Mouse (Mus musculus) ES-E14 (cell line): ENCODE measurements around the gene Olfr591. TPM values are rescaled to one million over a fixed set of nuclear protein-coding genes. Genes with fewer than 3 reads are reported as not detected.

Experiments used
- DNase-seq: peaks from one replicate; pipeline ENCODE4 v3.0.0-alpha.2; 2013; ENCODE audit warnings: low read depth, low spot score
- H3K27ac ChIP-seq: 2 replicates; pipeline ENCODE4 v1.5.1; 2012; ENCODE audit warnings: low read depth, mild to moderate bottlenecking, low read length, moderate library complexity, mixed read lengths; ENCODE audit not compliant: poor library complexity, insufficient read depth, severe bottlenecking
- H3K36me3 ChIP-seq: 2 replicates; pipeline ENCODE4 v1.6.1; 2012; ENCODE audit warnings: mild to moderate bottlenecking, low read length, moderate library complexity, mixed read lengths; ENCODE audit not compliant: control insufficient read depth, poor library complexity, insufficient read depth, severe bottlenecking
- H3K4me1 ChIP-seq, 2 experiments: fragments of 150-350 bp in 1 of 2; sonication (generic) in 1 of 2; 2 replicates each; pipeline ENCODE4 v1.6.1; 2012; ENCODE audit warnings: low read length in 2 of 2, mild to moderate bottlenecking in 1 of 2, mixed read lengths in 1 of 2; ENCODE audit not compliant: control insufficient read depth in 2 of 2, insufficient read depth in 2 of 2, poor library complexity in 1 of 2
- H3K4me3 ChIP-seq, 2 experiments: fragments of 150-350 bp in 1 of 2; sonication (generic) in 1 of 2; 2 replicates each; pipeline ENCODE4 v1.5.1; 2012; ENCODE audit warnings: low read length in 2 of 2, low read depth in 1 of 2, mild to moderate bottlenecking in 1 of 2, mixed read lengths in 1 of 2; ENCODE audit not compliant: insufficient read depth in 1 of 2, poor library complexity in 1 of 2, severe bottlenecking in 1 of 2
- H3K9ac ChIP-seq: 2 replicates; pipeline ENCODE4 v1.6.1; 2012; ENCODE audit warnings: low read depth, mild to moderate bottlenecking, low read length, mixed read lengths; ENCODE audit not compliant: poor library complexity, insufficient read depth, severe bottlenecking
- H3K9me3 ChIP-seq: fragments of 150-350 bp; sonication (generic); 2 replicates; pipeline ENCODE4 v1.6.1; 2012; ENCODE audit warnings: low read depth, mild to moderate bottlenecking, low read length; ENCODE audit not compliant: control insufficient read depth, insufficient read depth
- CHD2 ChIP-seq: IDR thresholded peaks from 2 replicates; pipeline ENCODE4 v1.6.1; 2014; ENCODE audit warnings: mild to moderate bottlenecking, low read depth, low read length, inconsistent platforms
- HCFC1 ChIP-seq: IDR thresholded peaks from 2 replicates; pipeline ENCODE4 v1.6.1; 2012; ENCODE audit warnings: low read length, inconsistent platforms, borderline replicate concordance; ENCODE audit not compliant: insufficient read depth
- MAFK ChIP-seq: IDR thresholded peaks from 2 replicates; pipeline ENCODE4 v1.6.1; 2014; ENCODE audit warnings: mild to moderate bottlenecking, low read depth, low read length, inconsistent platforms; ENCODE audit not compliant: insufficient read depth
- ZC3H11A ChIP-seq: IDR thresholded peaks from 2 replicates; pipeline ENCODE4 v1.6.1; 2012; ENCODE audit warnings: low read depth, mild to moderate bottlenecking, inconsistent platforms, low read length, borderline replicate concordance
- ZNF384 ChIP-seq: IDR thresholded peaks from 2 replicates; pipeline ENCODE4 v1.6.1; 2012; ENCODE audit warnings: low read depth, low read length, inconsistent platforms
- in situ Hi-C, 2 experiments: fragments of 600-800 bp; cut with MboI; formaldehyde crosslinking; loops; one replicate each; pipeline ENCODE4 v1.15.1; 2025; ENCODE audit warnings: low sequenced_read_pairs in 2 of 2, inconsistent platforms in 1 of 2; ENCODE audit not compliant: unreplicated experiment in 2 of 2
- total RNA-seq: library from RNA; depleted of rRNA; stranded (reverse); fragments of 300-350 nt; gene quantifications from 2 replicates; pipeline ENCODE4 v1.2.3, GENCODE M21; 2012; rRNA removed

Olfr591 gene
- total RNA-seq, 1 experiment, result not detected

DNA sequence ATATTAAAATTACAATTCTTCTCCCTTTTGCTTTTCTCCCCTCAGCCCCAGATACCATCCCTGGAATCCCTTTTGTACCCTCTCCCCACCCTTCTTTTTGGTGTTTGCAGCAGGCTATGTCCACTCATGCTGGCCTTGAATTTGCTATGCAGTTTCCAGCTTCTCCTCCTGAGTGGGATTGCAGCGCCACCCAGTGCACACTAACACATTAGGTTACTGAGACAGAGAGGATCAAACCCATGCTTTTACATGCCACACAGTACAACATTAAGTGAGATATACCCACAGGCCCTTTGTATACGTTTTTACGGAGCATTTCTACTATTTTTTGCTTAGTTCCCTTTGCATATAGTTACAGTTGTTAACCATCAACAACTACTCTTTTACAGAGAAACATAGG, 58.7 kb downstream of the Olfr591 start:
- Histone ChIP-seq H3K4me1 (no peaks in the 10 kb centered on the region), H3K27ac (no peak overlapping the region), H3K9me3 (no peaks in the 10 kb centered on the region), H3K36me3 (no peaks in the 10 kb centered on the region), H3K4me3 (no peak overlapping the region), H3K9ac (no peak overlapping the region)
- TF ChIP-seq MAFK (no peak), HCFC1 (no peak), ZC3H11A (0 out of 2 replicates have a peak, but pooled peaks have one; percentile 48), ZNF384 (no peak), CHD2 (no peak)
- in situ Hi-C loops, result loop anchor here in 1 of 2 experiments (25.0 kb wide), 1 partner anchor 607 kb away; no protein-coding TSS in a partner anchor
- DNase-seq, result peak; percentile 7

Other genes starting within 250 kb of the Olfr591 start
- gene Olfr573-ps1, start 235.8 kb downstream of the Olfr591 start, total RNA-seq, result not detected in 2 replicates
- gene Olfr574, start 229.9 kb downstream of the Olfr591 start, total RNA-seq, result not detected in 2 replicates
- not detected in 2 replicates for gene Olfr575, start 219.6 kb downstream of the Olfr591 start, total RNA-seq
- gene Olfr576, start 215.7 kb downstream of the Olfr591 start, total RNA-seq, result not detected in 2 replicates
- not detected in 2 replicates for gene Olfr577, start 202.4 kb downstream of the Olfr591 start, total RNA-seq
- gene Olfr578, start 189.0 kb downstream of the Olfr591 start, total RNA-seq, result not detected in 2 replicates
- not detected in 2 replicates for gene Olfr582, start 140.3 kb downstream of the Olfr591 start, total RNA-seq
- not detected in 2 replicates for gene Olfr583, start 127.0 kb downstream of the Olfr591 start, total RNA-seq
- not detected in 2 replicates for gene Olfr584, start 96.5 kb downstream of the Olfr591 start, total RNA-seq
- not detected in 2 replicates for gene Olfr585, start 80.6 kb downstream of the Olfr591 start, total RNA-seq
- gene Olfr586, start 52.7 kb downstream of the Olfr591 start, total RNA-seq, result not detected in 2 replicates
- gene Olfr588-ps1, start 37.5 kb downstream of the Olfr591 start, total RNA-seq, result not detected in 2 replicates
- gene Olfr589, start 22.0 kb downstream of the Olfr591 start, total RNA-seq, result not detected in 2 replicates
- gene Olfr592, start 6.5 kb upstream of the Olfr591 start, total RNA-seq, result not detected in 2 replicates
- not detected in 2 replicates for gene Olfr593, start 33.5 kb upstream of the Olfr591 start, total RNA-seq
- gene Olfr594, start 38.7 kb upstream of the Olfr591 start, total RNA-seq, result not detected in 2 replicates
- gene Usp17ld, start 74.2 kb upstream of the Olfr591 start, total RNA-seq, result 1.3 and 1.4 TPM in 2 replicates
- not detected in 2 replicates for gene Olfr596, start 127.3 kb upstream of the Olfr591 start, total RNA-seq
- not detected in 2 replicates for gene Olfr597, start 138.0 kb upstream of the Olfr591 start, total RNA-seq
- not detected in 2 replicates for gene Olfr598, start 145.2 kb upstream of the Olfr591 start, total RNA-seq
- gene Olfr599, start 157.6 kb upstream of the Olfr591 start, total RNA-seq, result not detected in 2 replicates
- not detected in 2 replicates for gene Olfr600, start 171.3 kb upstream of the Olfr591 start, total RNA-seq
- not detected in 2 replicates for gene Olfr601, start 184.3 kb upstream of the Olfr591 start, total RNA-seq
- not detected in 2 replicates for gene Olfr603, start 207.8 kb upstream of the Olfr591 start, total RNA-seq
- gene Usp17lc, start 236.7 kb upstream of the Olfr591 start, total RNA-seq, result 3.7 and 6.4 TPM in 2 replicates